Mouse (Mus musculus) testis, adult 2 months (tissue): Measurements from ENCODE around the gene Chchd10. TPM values are rescaled to one million over a fixed set of nuclear protein-coding genes. Genes with fewer than 3 reads are reported as not detected.
A peak's percentile ranks its signal among the peaks of the same experiment; 100 is the strongest.

Experiments
- H3K27ac ChIP-seq: fragments of 200-500 bp; 2 replicates; pipeline ENCODE4 v1.5.1; 2012; ENCODE audit warnings: low read depth, low read length; ENCODE audit not compliant: control insufficient read depth, insufficient read depth
- H3K27me3 ChIP-seq: fragments of 200-500 bp; 2 replicates; pipeline ENCODE4 v1.6.1; 2012; ENCODE audit warnings: mild to moderate bottlenecking, low read length, moderate library complexity; ENCODE audit not compliant: control insufficient read depth, insufficient read depth
- H3K36me3 ChIP-seq: fragments of 200-500 bp; 2 replicates; pipeline ENCODE4 v1.6.1; 2012; ENCODE audit warnings: mild to moderate bottlenecking, low read length; ENCODE audit not compliant: control insufficient read depth, insufficient read depth
- H3K4me1 ChIP-seq: fragments of 200-500 bp; 2 replicates; pipeline ENCODE4 v1.6.1; 2012; ENCODE audit warnings: low read length; ENCODE audit not compliant: control insufficient read depth, insufficient read depth
- H3K4me3 ChIP-seq: fragments of 200-500 bp; 2 replicates; pipeline ENCODE4 v1.5.1; 2012; ENCODE audit warnings: low read depth, mild to moderate bottlenecking, low read length, moderate library complexity, mixed read lengths; ENCODE audit not compliant: control insufficient read depth
- CTCF ChIP-seq: fragments of 200-500 bp; IDR thresholded peaks from 2 replicates; pipeline ENCODE4 v1.5.1; 2012; ENCODE audit warnings: low read depth, mild to moderate bottlenecking, inconsistent platforms, low read length, moderate library complexity; ENCODE audit not compliant: control insufficient read depth, insufficient read depth, insufficient replicate concordance
- POLR2A ChIP-seq: fragments of 200-500 bp; IDR thresholded peaks from 2 replicates; pipeline ENCODE4 v1.6.1; 2012; ENCODE audit warnings: low read depth, mild to moderate bottlenecking, inconsistent platforms, low read length, moderate library complexity; ENCODE audit not compliant: control insufficient read depth
- polyA plus RNA-seq: library from polyadenylated mRNA; depleted of rRNA; stranded (reverse); fragments of >200 nt; gene quantifications from 2 replicates; pipeline ENCODE4 v1.2.3, GENCODE M21; 2012

Chchd10 gene
- polyA plus RNA-seq, 1 experiment = 64.5 TPM

GRCm38 (mm10) chr10:75936909-75937667 lies 4.2 kb downstream of the Chchd10 start:
- Histone ChIP-seq H3K27me3 (no peaks in the 10 kb centered on the region), H3K36me3 (no peaks in the 10 kb centered on the region), H3K4me1 (peaks cover 14% of the 10 kb centered on the region), H3K27ac (peak overlapping the region; percentile 68), H3K4me3 (peak overlapping the region; percentile 10; the same call in 1 of the 2 replicates)
- TF ChIP-seq POLR2A (0 out of 2 replicates have a peak, but pooled peaks have one; percentile 29), CTCF (0 out of 2 replicates have a peak, but pooled peaks have one; percentile 5)

- no peak for TF ChIP-seq POLR2A
- TF ChIP-seq CTCF = no peak
Measured at GRCm38 (mm10) chr10:75937851-75938643, 5.1 kb downstream of the Chchd10 start.

GRCm38 (mm10) chr10:75939481-75940234 lies 6.7 kb downstream of the Chchd10 start:
- peaks cover 5% of the 10 kb centered on the region; the same call in 1 of the 2 replicates for H3K4me1 ChIP-seq
- no peak for TF ChIP-seq POLR2A
- no peaks in the 10 kb centered on the region for H3K27me3 ChIP-seq
- H3K27ac ChIP-seq = no peak overlapping the region
- no peak overlapping the region for H3K4me3 ChIP-seq
- H3K36me3 ChIP-seq = no peaks in the 10 kb centered on the region

More at GRCm38 (mm10) chr10:75937851-75938643, 5.1 kb downstream of the Chchd10 start:
- Histone ChIP-seq H3K27me3 (no peaks in the 10 kb centered on the region), H3K36me3 (no peaks in the 10 kb centered on the region), H3K4me3 (no peak overlapping the region), H3K27ac (peak overlapping the region; percentile 86), H3K4me1 (peaks cover 6% of the 10 kb centered on the region)

DNA sequence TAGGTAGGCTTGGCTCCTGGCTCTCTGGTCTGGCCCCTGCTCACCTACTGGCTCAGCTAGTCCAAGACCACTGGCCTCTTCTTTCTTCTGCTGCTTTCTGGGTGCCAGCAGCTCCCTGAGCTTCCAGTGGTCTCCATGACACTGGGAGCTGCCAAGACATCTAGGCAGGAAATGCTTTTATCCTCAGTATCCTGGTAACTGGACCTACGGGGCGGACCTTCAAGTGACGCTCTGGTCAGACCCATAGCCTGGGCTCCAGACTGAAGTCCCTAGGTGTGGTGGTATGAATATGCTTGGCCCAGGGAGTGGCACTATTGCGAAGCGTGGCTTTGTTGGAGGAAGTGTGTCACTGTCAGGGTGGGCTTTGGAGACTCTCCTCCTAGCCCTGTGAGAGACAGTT lies 7.6 kb downstream of the Chchd10 start, which contains the start of gene Gm867:
TSS of gene Gm867 (minus strand) at position 153 of the 400 bp plus-strand sequence.
- H3K36me3 ChIP-seq = no peaks in the 10 kb centered on the region
- peaks cover 3% of the 10 kb centered on the region; the same call in 1 of the 2 replicates for H3K4me1 ChIP-seq
- H3K4me3 ChIP-seq = no peak within 1 kb of the TSS
- no peak for TF ChIP-seq CTCF
- TF ChIP-seq POLR2A = no peak
- H3K27ac ChIP-seq = no peak within 1 kb of the TSS
- no peaks in the 10 kb centered on the region for H3K27me3 ChIP-seq

DNA sequence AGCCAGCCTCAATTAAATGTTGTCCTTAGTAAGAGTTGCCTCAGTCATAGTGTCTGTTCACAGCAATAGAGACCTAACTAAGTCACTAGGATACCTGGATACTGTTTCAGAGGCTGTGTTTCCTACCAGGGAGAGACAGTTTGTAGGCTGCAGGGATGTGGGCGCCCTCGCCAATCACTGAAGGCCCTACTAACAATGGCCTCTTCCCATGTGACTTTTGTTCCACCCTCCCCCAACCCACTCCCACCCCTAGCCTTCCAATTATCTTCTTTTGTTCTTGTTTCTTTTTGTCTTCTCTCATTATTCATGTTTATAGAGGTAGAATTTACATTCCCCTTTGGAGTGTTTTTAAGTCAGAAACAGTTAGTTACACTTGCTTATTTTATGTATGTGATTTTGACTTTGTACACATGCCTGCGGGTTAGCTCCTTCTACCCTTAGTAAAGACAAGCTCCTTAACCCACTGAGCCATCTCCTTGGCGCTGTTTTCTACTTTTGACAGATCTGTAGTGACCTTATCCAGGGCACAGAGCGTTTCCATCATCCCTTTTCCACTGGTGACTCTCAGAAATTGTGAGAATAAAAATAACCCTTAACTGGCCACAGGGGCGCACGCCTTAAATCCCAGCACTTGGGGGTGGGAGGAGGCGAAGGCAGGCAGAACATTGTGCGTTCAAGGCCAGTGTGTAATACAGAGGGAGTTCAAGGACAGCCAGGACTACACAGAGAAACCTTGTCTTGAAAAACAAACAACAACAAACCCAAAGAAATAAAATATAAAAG lies 8.3 kb downstream of the Chchd10 start:
- no peak for TF ChIP-seq POLR2A
- TF ChIP-seq CTCF = no peak
- peaks cover under 1% of the 10 kb centered on the region; the same call in 1 of the 2 replicates for H3K4me1 ChIP-seq
- no peaks in the 10 kb centered on the region for H3K36me3 ChIP-seq
- H3K27ac ChIP-seq = no peak overlapping the region
- no peak overlapping the region for H3K4me3 ChIP-seq
- no peaks in the 10 kb centered on the region for H3K27me3 ChIP-seq

DNA sequence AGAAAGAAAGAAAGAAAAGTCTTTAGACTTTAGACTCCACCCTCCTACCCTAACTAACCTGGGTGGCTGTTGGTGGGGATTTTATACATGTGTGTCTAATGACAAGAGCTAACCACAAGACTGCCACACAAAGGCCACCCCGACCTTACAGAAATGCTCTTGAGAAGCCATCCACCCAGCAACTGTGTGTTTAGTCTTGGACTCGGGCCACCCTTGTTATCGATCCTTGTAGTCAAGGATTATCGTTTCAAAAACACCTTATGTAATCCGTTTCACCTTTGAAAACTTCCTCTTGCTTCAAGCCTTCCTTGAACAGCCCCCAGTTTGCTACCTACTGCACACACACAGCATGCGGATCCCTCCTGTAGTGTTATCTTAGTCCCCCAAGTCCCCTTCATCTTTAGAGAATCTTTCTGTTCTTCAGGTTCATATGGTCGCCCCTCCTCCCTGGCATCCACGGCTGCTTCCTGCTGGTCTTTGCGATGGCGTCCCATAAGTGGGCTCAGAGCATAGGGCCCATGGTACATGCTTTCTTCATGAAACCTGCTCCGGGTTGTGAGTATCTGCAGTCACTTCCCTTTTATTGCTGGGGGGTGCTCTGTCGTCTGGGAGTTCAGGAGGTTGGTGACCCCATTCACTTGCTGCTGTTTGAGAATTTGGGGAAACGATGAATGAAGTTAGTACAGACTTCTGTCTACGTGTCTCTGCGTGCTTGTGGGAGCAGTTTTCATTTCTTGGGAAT lies 10.0 kb downstream of the Chchd10 start, which contains the start of gene Vpreb3:
TSS of gene Vpreb3 (plus strand) at position 322 of the 742 bp plus-strand sequence.
- Histone ChIP-seq H3K27me3 (no peaks in the 10 kb centered on the region), H3K36me3 (no peaks in the 10 kb centered on the region), H3K4me1 (no peaks in the 10 kb centered on the region), H3K27ac (peak within 1 kb of the TSS; percentile 24), H3K4me3 (no peak within 1 kb of the TSS)
- TF ChIP-seq POLR2A = no peak
- no peak for TF ChIP-seq CTCF
